Mouse (Mus musculus) gonadal fat pad, adult 2 months (tissue): Measurements from ENCODE around the gene Gm21294. TPM values are rescaled to one million over a fixed set of nuclear protein-coding genes. Genes with fewer than 3 reads are reported as not detected.
"Not testable (repeated sequence)": the region's sequence is repeated elsewhere in the genome, so short reads cannot be mapped to it uniquely, and the experiment has no call there.

Source experiments
- DNase-seq: peaks from one replicate; pipeline ENCODE4 v3.0.0-alpha.2; 2012; ENCODE audit warnings: low read depth
- polyA plus RNA-seq: library from polyadenylated mRNA; depleted of rRNA; stranded (reverse); fragments of >200 nt; gene quantifications from 2 replicates; pipeline ENCODE4 v1.2.3, GENCODE M21; 2012; rRNA removed

Gene Gm21294
- not detected in 2 replicates for polyA plus RNA-seq

DNA sequence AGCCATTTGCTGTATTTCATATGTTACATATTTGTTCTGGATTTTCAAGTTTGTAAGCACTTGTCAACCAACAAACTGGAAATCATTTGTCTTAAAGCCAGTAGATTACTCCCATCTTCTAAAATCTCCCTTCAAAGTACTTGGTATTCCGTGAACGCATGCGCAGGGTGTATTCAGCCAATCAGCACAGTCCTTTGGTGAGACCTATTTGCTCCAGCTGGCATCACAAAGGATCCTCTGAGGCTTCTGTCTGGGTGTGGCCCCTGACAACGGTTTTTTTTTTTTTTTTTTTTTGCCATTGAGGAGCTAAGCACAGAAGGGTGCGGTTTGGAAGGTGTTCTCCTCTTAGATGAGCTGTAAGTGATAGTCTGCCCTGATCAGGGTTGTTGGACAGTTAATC is at the start of gene Gm21294:
Gene Gm21294 (plus strand): TSS at position 301 of the 400 bp plus-strand sequence.
- not testable (repeated sequence) for DNase-seq

DNA sequence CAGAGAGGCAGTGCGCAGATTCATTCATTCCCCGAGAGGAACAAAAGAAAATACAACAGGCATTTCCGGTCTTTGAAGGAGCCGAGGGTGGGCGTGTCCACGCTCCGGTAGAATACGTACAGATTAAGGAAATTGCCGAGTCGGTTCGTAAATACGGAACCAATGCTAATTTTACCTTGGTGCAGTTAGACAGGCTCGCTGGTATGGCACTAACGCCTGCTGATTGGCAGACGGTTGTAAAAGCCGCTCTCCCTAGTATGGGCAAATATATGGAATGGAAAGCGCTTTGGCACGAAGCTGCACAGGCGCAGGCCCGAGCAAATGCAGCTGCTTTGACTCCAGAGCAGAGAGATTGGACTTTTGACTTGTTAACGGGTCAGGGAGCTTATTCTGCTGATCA is 73.6 kb downstream of the Gm21294 start:
- not testable (repeated sequence) for DNase-seq
